Mouse (Mus musculus): ENCODE measurements around the gene Zfp593. TPM values are rescaled to one million over a fixed set of nuclear protein-coding genes. Genes with fewer than 3 reads are reported as not detected.

Zfp593 gene
- polyA plus RNA-seq, 1 experiment from 2014 or later, result 3.8 TPM

GRCm38 (mm10) chr4:134251241-134252130 is 6.1 kb upstream of the Zfp593 start:
- Histone ChIP-seq H3K36me3 (ENCODE audit: inconsistent target) (no peaks in the 10 kb centered on the region), H3K79me2 (ENCODE audit: inconsistent target) (no peaks in the 10 kb centered on the region), H3K4me3 (ENCODE audit: inconsistent target) (no peak overlapping the region), H3K27ac (no peak overlapping the region)
- 11% methylated on average over 89 of the region's 91 CpGs for WGBS (ENCODE audit: missing documents)

- no peaks in the 10 kb centered on the region for H3K36me3 ChIP-seq (ENCODE audit: inconsistent target)
- 35% methylated on average over 10 of the region's 10 CpGs for WGBS (ENCODE audit: missing documents)
- no peaks in the 10 kb centered on the region for H3K79me2 ChIP-seq (ENCODE audit: inconsistent target)
- H3K4me3 ChIP-seq (ENCODE audit: inconsistent target), result no peak overlapping the region
- H3K27ac ChIP-seq, result no peak overlapping the region
These were observed 5.5 kb upstream of the Zfp593 start for GRCm38 (mm10) chr4:134250930-134251240.

- H3K36me3 ChIP-seq (ENCODE audit: inconsistent target), result no peaks in the 10 kb centered on the region
- 75% methylated on average over 27 of the region's 27 CpGs for WGBS (ENCODE audit: missing documents)
- H3K79me2 ChIP-seq (ENCODE audit: inconsistent target), result no peaks in the 10 kb centered on the region
- no peak overlapping the region for H3K27ac ChIP-seq
- H3K4me3 ChIP-seq (ENCODE audit: inconsistent target), result no peak overlapping the region
These were observed 4.9 kb upstream of the Zfp593 start for GRCm38 (mm10) chr4:134250116-134250929.

- Histone ChIP-seq H3K36me3 (ENCODE audit: inconsistent target) (no peaks in the 10 kb centered on the region), H3K27ac (no peak overlapping the region), H3K79me2 (ENCODE audit: inconsistent target) (no peaks in the 10 kb centered on the region), H3K4me3 (ENCODE audit: inconsistent target) (no peak overlapping the region)
- WGBS (ENCODE audit: missing documents), result 10% methylated on average over 30 of the region's 30 CpGs
These were observed 4.3 kb upstream of the Zfp593 start for GRCm38 (mm10) chr4:134249651-134250050.

GRCm38 (mm10) chr4:134246719-134247258 is 1.4 kb upstream of the Zfp593 start, which contains the start of gene Gm30191:
Gene Gm30191 (plus strand): TSS chr4:134246935.
- H3K79me2 ChIP-seq (ENCODE audit: inconsistent target), result no peaks in the 10 kb centered on the region
- no peaks in the 10 kb centered on the region for H3K36me3 ChIP-seq (ENCODE audit: inconsistent target)
- H3K27ac ChIP-seq, result no peak within 1 kb of the TSS
- WGBS (ENCODE audit: missing documents), result 94% methylated on average over 7 of the region's 7 CpGs
- H3K4me3 ChIP-seq (ENCODE audit: inconsistent target), result no peak within 1 kb of the TSS

- no peak overlapping the region for H3K27ac ChIP-seq
- WGBS (ENCODE audit: missing documents), result 68% methylated on average over 4 of the region's 4 CpGs
- H3K4me3 ChIP-seq (ENCODE audit: inconsistent target), result no peak overlapping the region
- H3K79me2 ChIP-seq (ENCODE audit: inconsistent target), result no peaks in the 10 kb centered on the region
- H3K36me3 ChIP-seq (ENCODE audit: inconsistent target), result no peaks in the 10 kb centered on the region
These were observed 864 bp upstream of the Zfp593 start for GRCm38 (mm10) chr4:134246256-134246655.

- WGBS (ENCODE audit: missing documents), result 99% methylated on average over 17 of the region's 17 CpGs
- Histone ChIP-seq H3K36me3 (ENCODE audit: inconsistent target) (no peaks in the 10 kb centered on the region), H3K4me3 (ENCODE audit: inconsistent target) (no peak within 1 kb of the TSS), H3K79me2 (ENCODE audit: inconsistent target) (no peaks in the 10 kb centered on the region), H3K27ac (no peak within 1 kb of the TSS)
These were observed 1.7 kb downstream of the Zfp593 start, which contains the start of gene E130218I03Rik for GRCm38 (mm10) chr4:134243516-134244250. Gene E130218I03Rik (plus strand): TSS chr4:134243662.

GRCm38 (mm10) chr4:134238686-134239085 is 6.7 kb downstream of the Zfp593 start:
- Histone ChIP-seq H3K27ac (no peak overlapping the region), H3K36me3 (ENCODE audit: inconsistent target) (no peaks in the 10 kb centered on the region), H3K79me2 (ENCODE audit: inconsistent target) (no peaks in the 10 kb centered on the region), H3K4me3 (ENCODE audit: inconsistent target) (no peak overlapping the region)
- 18% methylated on average over 9 of the region's 10 CpGs for WGBS (ENCODE audit: missing documents)

- no peak within 1 kb of the TSS for H3K4me3 ChIP-seq (ENCODE audit: inconsistent target)
These were observed 7.1 kb downstream of the Zfp593 start, which contains the start of gene Cnksr1 for GRCm38 (mm10) chr4:134238279-134238651. Gene Cnksr1 (minus strand): TSS chr4:134238399.

GRCm38 (mm10) chr4:134237582-134238278 is 7.7 kb downstream of the Zfp593 start:
- H3K36me3 ChIP-seq (ENCODE audit: inconsistent target), result no peaks in the 10 kb centered on the region
- H3K27ac ChIP-seq, result no peak overlapping the region
- H3K79me2 ChIP-seq (ENCODE audit: inconsistent target), result no peaks in the 10 kb centered on the region
- no peak overlapping the region for H3K4me3 ChIP-seq (ENCODE audit: inconsistent target)
- WGBS (ENCODE audit: missing documents), result 80% methylated on average over 19 of the region's 19 CpGs

More at GRCm38 (mm10) chr4:134238279-134238651, 7.1 kb downstream of the Zfp593 start, which contains the start of gene Cnksr1:
- WGBS (ENCODE audit: missing documents), result 14% methylated on average over 18 of the region's 18 CpGs
- no peaks in the 10 kb centered on the region for H3K36me3 ChIP-seq (ENCODE audit: inconsistent target)
- H3K27ac ChIP-seq, result no peak within 1 kb of the TSS
- H3K79me2 ChIP-seq (ENCODE audit: inconsistent target), result no peaks in the 10 kb centered on the region

GRCm38 (mm10) chr4:134234876-134235275 is 10.5 kb downstream of the Zfp593 start:
- Histone ChIP-seq H3K79me2 (ENCODE audit: inconsistent target) (no peaks in the 10 kb centered on the region), H3K27ac (no peak overlapping the region), H3K4me3 (ENCODE audit: inconsistent target) (no peak overlapping the region), H3K36me3 (ENCODE audit: inconsistent target) (no peaks in the 10 kb centered on the region)
- 90% methylated on average over 5 of the region's 5 CpGs for WGBS (ENCODE audit: missing documents)

- Histone ChIP-seq H3K36me3 (ENCODE audit: inconsistent target) (no peaks in the 10 kb centered on the region), H3K4me3 (ENCODE audit: inconsistent target) (no peak overlapping the region), H3K79me2 (ENCODE audit: inconsistent target) (no peaks in the 10 kb centered on the region), H3K27ac (no peak overlapping the region)
- WGBS (ENCODE audit: missing documents), result 76% methylated on average over 8 of the region's 8 CpGs
These were observed 15.0 kb downstream of the Zfp593 start for GRCm38 (mm10) chr4:134230431-134230830.

- WGBS (ENCODE audit: missing documents), result 87% methylated on average over 8 of the region's 8 CpGs
- Histone ChIP-seq H3K36me3 (ENCODE audit: inconsistent target) (no peaks in the 10 kb centered on the region), H3K27ac (no peak within 1 kb of the TSS), H3K4me3 (ENCODE audit: inconsistent target) (no peak within 1 kb of the TSS), H3K79me2 (ENCODE audit: inconsistent target) (no peaks in the 10 kb centered on the region)
These were observed 18.2 kb downstream of the Zfp593 start, which contains the start of gene Catsper4 for GRCm38 (mm10) chr4:134227194-134227593. Gene Catsper4 (minus strand): TSS chr4:134227383.
